Mouse (Mus musculus): ENCODE measurements at regions not wholly inside any gene's neighbourhood (a gene's known extent, or its start where the extent isn't known, plus 50 kb on each side); places are given as distances from the start of the nearest gene placed in this dataset.

DNA sequence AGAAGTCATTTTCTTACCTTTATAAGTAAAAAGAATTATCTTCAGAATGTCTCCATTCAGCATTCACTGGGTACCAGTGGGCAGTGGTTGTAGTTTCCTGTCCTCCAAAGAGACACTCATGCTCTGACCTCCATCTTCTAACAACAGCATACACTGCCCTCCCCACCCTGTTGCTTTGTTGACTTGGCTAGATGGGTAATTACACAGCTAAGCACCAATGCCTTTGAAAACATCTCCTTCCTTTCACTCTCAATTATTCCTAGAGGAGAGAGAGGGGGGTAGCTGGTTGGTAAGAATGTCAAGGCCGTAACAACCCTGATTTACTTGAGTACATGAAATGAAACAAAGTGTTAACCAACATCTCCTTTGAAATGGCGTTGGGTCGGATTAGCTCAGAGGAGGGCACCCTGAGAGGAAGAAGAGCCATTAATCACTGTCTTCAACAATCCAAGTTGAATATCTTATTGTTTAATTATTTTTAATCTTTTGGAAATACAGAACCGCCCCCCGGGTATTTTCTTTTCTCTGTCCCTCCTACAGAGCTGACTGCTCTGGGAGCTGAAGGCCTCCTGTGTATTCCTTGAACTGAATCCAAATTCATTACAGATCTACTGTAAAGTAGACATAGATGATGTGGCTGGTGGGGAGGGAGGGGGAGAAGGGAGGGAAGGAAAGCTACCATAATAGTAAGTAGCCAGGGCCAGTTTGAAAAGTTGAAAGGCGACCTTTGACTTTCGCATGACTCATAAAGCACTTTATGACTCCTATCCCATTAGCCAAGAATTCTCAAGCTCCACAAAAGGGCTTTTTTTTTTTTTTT, 302.9 kb downstream of the Pik3r1 start:
- DNase-seq (ENCODE audit: low spot score) = peak; percentile 23
- Histone ChIP-seq H3K27me3 (replicated peaks; ENCODE audit: insufficient read depth, low read length) (no peaks in the 10 kb centered on the region), H3K36me3 (ENCODE audit: insufficient read depth, low read length) (no peaks in the 10 kb centered on the region), H3K9ac (replicated peaks; ENCODE audit: low read depth) (no peak overlapping the region), H3K27ac (ENCODE audit: low read length) (no peak overlapping the region), H3K4me1 (ENCODE audit: insufficient read depth, low read depth, low read length) (no peaks in the 10 kb centered on the region), H3K4me2 (replicated peaks; ENCODE audit: low read depth, low read length) (no peak overlapping the region), H3K4me3 (ENCODE audit: low read depth, low read length) (no peak overlapping the region), H3K9me3 (ENCODE audit: low read length) (no peaks in the 10 kb centered on the region)
- no peak for TF ChIP-seq CTCF (IDR thresholded peaks at IDR 0.05)
- TF ChIP-seq EP300 (IDR thresholded peaks at IDR 0.05) = no peak
- ATAC-seq = no peak
- WGBS = 38% methylated on average over 7 of the region's 7 CpGs

GRCm38 (mm10) chr13:101456926-101457325, 311.1 kb downstream of the Pik3r1 start:
- Histone ChIP-seq H3K9ac (replicated peaks; ENCODE audit: low read depth) (no peak overlapping the region), H3K27ac (ENCODE audit: low read length) (no peak overlapping the region), H3K4me1 (ENCODE audit: insufficient read depth, low read depth, low read length) (no peaks in the 10 kb centered on the region), H3K4me3 (ENCODE audit: low read depth, low read length) (no peak overlapping the region), H3K36me3 (ENCODE audit: insufficient read depth, low read length) (no peaks in the 10 kb centered on the region), H3K9me3 (ENCODE audit: low read length) (no peaks in the 10 kb centered on the region), H3K4me2 (replicated peaks; ENCODE audit: low read depth, low read length) (no peak overlapping the region), H3K27me3 (replicated peaks; ENCODE audit: insufficient read depth, low read length) (no peaks in the 10 kb centered on the region)
- no peak for TF ChIP-seq CTCF (IDR thresholded peaks at IDR 0.05)
- no peak for TF ChIP-seq EP300 (IDR thresholded peaks at IDR 0.05)
- DNase-seq (ENCODE audit: low spot score) = no peak
- no peak for ATAC-seq
- 43% methylated on average over 2 of the region's 2 CpGs for WGBS

- Histone ChIP-seq H3K9me3 (ENCODE audit: low read length) (no peaks in the 10 kb centered on the region), H3K36me3 (ENCODE audit: insufficient read depth, low read length) (no peaks in the 10 kb centered on the region), H3K4me2 (replicated peaks; ENCODE audit: low read depth, low read length) (no peak overlapping the region), H3K9ac (replicated peaks; ENCODE audit: low read depth) (no peak overlapping the region), H3K27ac (ENCODE audit: low read length) (no peak overlapping the region), H3K4me3 (ENCODE audit: low read depth, low read length) (no peak overlapping the region), H3K4me1 (ENCODE audit: insufficient read depth, low read depth, low read length) (no peaks in the 10 kb centered on the region), H3K27me3 (replicated peaks; ENCODE audit: insufficient read depth, low read length) (no peaks in the 10 kb centered on the region)
- DNase-seq (ENCODE audit: low spot score) = no peak
- no peak for TF ChIP-seq EP300 (IDR thresholded peaks at IDR 0.05)
- no peak for TF ChIP-seq CTCF (IDR thresholded peaks at IDR 0.05)
- no peak for ATAC-seq
These were observed 313.7 kb downstream of the Pik3r1 start for GRCm38 (mm10) chr13:101454276-101454675.

DNA sequence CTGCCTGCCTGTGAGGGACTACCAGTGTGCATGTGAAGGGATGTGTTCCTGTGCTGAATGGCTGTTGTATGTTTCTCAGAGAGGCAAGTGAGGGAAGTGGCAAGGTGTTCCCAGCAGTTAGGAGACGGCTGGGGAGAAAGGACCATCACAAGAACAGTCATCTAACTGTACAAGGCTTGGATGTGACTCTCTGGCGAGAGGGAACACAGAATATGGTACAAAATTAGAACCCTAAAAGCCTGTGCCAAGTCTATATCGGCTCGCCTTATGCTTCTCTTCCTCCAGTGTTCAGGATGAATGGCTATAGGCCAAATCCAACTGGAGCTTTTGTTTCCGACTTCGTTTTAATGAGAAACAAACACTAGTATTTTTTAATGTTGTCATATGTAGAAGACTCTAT, 317.5 kb downstream of the Pik3r1 start:
- TF ChIP-seq EP300 (IDR thresholded peaks at IDR 0.05) (no peak), CTCF (IDR thresholded peaks at IDR 0.05) (no peak)
- H3K36me3 ChIP-seq (ENCODE audit: insufficient read depth, low read length) = no peaks in the 10 kb centered on the region
- H3K27ac ChIP-seq (ENCODE audit: low read length) = no peak overlapping the region
- no peak overlapping the region for H3K4me3 ChIP-seq (ENCODE audit: low read depth, low read length)
- 75% methylated on average over 6 of the region's 6 CpGs for WGBS
- no peak overlapping the region for H3K4me2 ChIP-seq (replicated peaks; ENCODE audit: low read depth, low read length)
- no peak overlapping the region for H3K9ac ChIP-seq (replicated peaks; ENCODE audit: low read depth)
- no peaks in the 10 kb centered on the region for H3K27me3 ChIP-seq (replicated peaks; ENCODE audit: insufficient read depth, low read length)
- ATAC-seq = no peak
- no peaks in the 10 kb centered on the region for H3K9me3 ChIP-seq (ENCODE audit: low read length)
- H3K4me1 ChIP-seq (ENCODE audit: insufficient read depth, low read depth, low read length) = no peaks in the 10 kb centered on the region
- DNase-seq (ENCODE audit: low spot score) = no peak

DNA sequence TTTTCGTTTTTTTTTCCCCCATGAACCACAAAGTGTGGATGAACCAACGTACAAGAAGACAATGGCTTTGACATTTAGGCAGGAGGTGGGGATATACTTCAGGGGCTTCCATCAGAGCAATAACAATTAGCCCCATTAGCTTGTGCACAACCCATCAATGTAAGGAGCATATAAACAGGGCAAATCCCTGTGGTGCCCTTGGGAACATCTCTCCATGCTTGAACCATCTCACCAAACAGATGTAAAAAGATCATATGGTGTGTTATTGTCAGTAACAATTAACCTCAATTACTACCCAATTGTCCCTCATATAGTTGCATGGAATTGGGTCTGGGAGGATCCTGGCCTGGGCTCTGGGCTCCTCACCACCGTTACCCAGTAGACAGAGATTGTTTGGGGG, 328.5 kb downstream of the Pik3r1 start:
- Histone ChIP-seq H3K27me3 (replicated peaks; ENCODE audit: insufficient read depth, low read length) (no peaks in the 10 kb centered on the region), H3K9me3 (ENCODE audit: low read length) (no peaks in the 10 kb centered on the region), H3K36me3 (ENCODE audit: insufficient read depth, low read length) (no peaks in the 10 kb centered on the region), H3K9ac (replicated peaks; ENCODE audit: low read depth) (no peak overlapping the region), H3K4me1 (ENCODE audit: insufficient read depth, low read depth, low read length) (no peaks in the 10 kb centered on the region), H3K4me2 (replicated peaks; ENCODE audit: low read depth, low read length) (no peak overlapping the region), H3K4me3 (ENCODE audit: low read depth, low read length) (no peak overlapping the region), H3K27ac (ENCODE audit: low read length) (no peak overlapping the region)
- DNase-seq (ENCODE audit: low spot score) = no peak
- ATAC-seq = no peak
- TF ChIP-seq EP300 (IDR thresholded peaks at IDR 0.05) (no peak), CTCF (IDR thresholded peaks at IDR 0.05) (no peak)
- WGBS = 71% methylated on average over 3 of the region's 3 CpGs

DNA sequence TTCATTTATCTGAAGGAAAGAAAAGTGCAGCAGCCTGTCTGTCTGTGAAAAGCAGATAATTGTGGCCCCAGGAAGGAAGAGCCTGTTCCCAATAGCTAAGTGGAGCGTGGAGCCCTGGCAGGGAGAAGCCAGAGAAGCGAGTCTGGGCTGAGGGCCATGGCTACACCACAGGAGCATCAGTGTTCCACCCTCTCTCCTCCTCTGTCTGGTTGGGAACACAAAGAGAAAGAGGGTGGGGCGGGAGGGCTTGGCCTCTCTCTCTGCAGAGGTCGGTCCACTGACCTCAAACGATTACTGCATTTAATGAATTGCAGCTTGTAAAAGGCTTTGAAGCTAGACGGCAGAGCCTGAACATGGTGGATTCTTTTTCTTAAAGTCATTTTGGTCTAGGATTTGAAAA, 329.0 kb downstream of the Pik3r1 start:
- no peaks in the 10 kb centered on the region for H3K9me3 ChIP-seq (ENCODE audit: low read length)
- WGBS = 56% methylated on average over 6 of the region's 6 CpGs
- TF ChIP-seq EP300 (IDR thresholded peaks at IDR 0.05) (no peak), CTCF (IDR thresholded peaks at IDR 0.05) (no peak)
- H3K36me3 ChIP-seq (ENCODE audit: insufficient read depth, low read length) = no peaks in the 10 kb centered on the region
- ATAC-seq (no peak), DNase-seq (ENCODE audit: low spot score) (no peak)
- no peak overlapping the region for H3K9ac ChIP-seq (replicated peaks; ENCODE audit: low read depth)
- H3K4me2 ChIP-seq (replicated peaks; ENCODE audit: low read depth, low read length) = no peak overlapping the region
- no peak overlapping the region for H3K27ac ChIP-seq (ENCODE audit: low read length)
- no peaks in the 10 kb centered on the region for H3K27me3 ChIP-seq (replicated peaks; ENCODE audit: insufficient read depth, low read length)
- no peaks in the 10 kb centered on the region for H3K4me1 ChIP-seq (ENCODE audit: insufficient read depth, low read depth, low read length)
- no peak overlapping the region for H3K4me3 ChIP-seq (ENCODE audit: low read depth, low read length)
